Mouse (Mus musculus): ENCODE measurements around the gene Sidt2. TPM values are rescaled to one million over a fixed set of nuclear protein-coding genes. Genes with fewer than 3 reads are reported as not detected.

Gene Sidt2
- total RNA-seq (2021), result 10 to 100 TPM; 79.7 to 89.1 TPM

DNA sequence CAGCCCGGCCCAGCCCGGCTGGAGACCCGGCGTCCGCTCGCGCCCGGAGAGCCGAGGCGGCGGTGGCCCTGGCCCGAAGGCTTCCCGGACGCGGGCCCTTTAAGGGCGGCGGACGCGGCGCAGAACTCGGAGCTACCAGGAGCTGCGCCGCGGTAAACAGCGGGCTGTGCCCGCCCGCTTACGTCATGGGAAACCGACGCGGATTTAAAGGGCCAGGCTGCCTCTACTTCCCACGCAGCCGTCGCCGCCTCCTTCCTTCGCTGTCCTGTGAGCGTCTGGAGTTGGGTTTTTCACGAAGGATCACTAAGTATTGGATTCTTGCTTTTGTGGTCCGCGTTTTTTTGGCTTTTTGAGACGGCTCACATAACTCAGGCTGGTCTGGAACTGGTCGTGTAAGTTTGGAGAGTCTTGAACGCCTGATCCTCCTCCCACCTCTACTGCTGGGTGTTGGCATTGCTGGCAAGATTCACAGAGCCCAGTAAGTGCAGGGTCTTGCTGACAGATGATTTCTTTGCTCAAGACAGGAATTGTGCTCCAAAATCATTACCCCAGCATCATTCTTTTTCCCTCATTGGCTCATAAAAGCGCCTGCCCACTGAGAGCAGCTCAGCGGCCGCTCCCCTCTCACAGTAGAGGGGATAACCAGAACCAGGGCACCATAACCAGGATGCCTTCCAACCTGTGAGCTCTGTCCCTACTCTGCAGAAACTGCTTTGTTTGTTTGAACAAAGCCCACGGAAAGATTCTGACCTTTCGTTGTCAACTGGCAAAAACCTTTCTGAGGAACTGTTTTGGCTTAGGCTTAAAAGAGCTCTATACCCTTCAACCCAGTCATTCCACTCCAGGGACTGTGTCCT, at the start of gene Sidt2:
Gene Sidt2, minus strand, starts transcription at position 152 of the 857 bp plus-strand sequence.
- intact Hi-C loops (cut with DNase I), result loop anchor here (1.0 to 2.0 kb wide), 2 partner anchors 29 to 48 kb away; no protein-coding TSS in a partner anchor
- DNase-seq, result peak; percentile 90 to 92

DNA sequence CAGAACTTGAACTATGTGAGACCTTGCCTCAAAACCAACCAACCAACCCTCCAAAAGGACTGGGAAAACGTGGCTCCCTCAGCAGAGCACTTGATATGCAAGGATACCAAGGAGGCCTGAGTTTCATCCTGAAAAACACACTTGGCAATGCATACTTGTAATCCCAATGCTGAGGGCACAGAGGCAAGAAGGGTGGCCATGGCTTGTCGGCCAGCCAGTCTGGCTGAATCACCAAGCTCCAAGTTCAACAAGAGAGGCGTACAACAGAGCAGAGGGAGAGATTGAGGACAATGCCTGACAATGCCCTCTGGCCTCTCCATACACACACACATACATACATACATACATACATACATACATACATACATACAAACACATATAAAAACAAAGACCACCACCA, 49.5 kb upstream of the Sidt2 start:
- intact Hi-C loops (cut with DNase I), result loop anchor here (5.0 kb wide), 1 partner anchor 308 kb away; no protein-coding TSS in a partner anchor
- DNase-seq, result no peak

DNA sequence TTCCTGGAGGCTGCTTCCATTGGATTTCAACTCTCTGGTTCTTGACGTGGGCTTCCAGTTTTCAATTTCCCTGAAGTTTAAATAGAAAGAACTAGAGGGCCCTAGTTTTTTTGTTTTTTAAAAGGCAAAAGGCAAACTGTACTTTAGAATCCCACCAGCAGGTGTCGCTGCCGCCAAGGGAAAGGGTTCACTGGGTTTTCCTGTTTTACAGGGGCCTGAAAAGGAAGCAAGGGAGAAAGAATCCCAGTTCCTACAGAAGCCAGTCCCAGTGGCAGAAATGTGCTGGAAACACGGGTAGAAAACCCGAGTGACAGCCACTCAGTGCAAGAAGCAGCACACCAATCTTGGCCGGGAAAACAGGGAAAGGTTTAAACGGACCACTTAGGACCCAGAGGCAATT, 48.7 kb upstream of the Sidt2 start:
- peak; percentile 88 to 95 for DNase-seq
- intact Hi-C loops (cut with DNase I), result loop anchor here (1.0 to 5.0 kb wide), 3 partner anchors 188 to 309 kb away; no protein-coding TSS in a partner anchor

DNA sequence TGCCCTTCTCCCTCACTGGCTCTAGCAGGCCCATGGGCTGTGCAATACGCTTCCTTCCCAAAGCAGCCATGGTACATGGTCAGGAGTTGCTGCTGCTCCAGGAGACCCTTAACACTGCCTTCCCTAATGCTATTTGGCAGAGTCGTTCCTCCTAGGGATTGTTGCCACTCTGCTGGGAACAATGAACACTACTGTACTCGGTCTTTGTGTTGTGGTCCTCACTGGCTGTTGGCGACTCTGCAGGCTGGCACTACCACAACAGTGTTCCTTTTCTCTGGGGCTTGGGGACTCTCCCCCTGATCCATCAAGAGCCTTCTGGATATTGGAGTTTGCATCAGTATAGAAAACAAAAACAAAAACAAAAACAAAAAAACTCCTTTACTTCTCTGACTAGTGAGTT, 44.0 kb upstream of the Sidt2 start:
- no peak for DNase-seq
- intact Hi-C loops (cut with DNase I), result no loop called here

DNA sequence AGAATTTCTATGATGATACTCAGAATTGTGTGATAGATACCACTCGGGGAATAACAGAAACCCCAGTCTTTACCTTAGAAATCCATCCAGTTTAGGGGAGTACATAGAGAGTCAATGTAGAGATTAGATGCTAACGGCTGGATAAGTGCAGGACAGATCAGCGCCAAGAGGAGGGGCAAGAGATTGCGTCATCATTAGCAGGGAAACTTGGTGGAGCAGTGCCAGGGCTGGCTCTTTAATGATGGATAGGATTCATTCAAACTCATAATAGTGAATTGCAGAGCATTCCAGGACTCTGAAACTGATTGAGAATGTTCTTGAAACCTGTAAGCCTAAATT, 30.1 kb upstream of the Sidt2 start:
- intact Hi-C loops (cut with DNase I), result loop anchor here (2.0 kb wide), 1 partner anchor 30 kb away; the partner anchor contains the start of gene Sidt2
- DNase-seq, result peak; percentile 69 to 71

DNA sequence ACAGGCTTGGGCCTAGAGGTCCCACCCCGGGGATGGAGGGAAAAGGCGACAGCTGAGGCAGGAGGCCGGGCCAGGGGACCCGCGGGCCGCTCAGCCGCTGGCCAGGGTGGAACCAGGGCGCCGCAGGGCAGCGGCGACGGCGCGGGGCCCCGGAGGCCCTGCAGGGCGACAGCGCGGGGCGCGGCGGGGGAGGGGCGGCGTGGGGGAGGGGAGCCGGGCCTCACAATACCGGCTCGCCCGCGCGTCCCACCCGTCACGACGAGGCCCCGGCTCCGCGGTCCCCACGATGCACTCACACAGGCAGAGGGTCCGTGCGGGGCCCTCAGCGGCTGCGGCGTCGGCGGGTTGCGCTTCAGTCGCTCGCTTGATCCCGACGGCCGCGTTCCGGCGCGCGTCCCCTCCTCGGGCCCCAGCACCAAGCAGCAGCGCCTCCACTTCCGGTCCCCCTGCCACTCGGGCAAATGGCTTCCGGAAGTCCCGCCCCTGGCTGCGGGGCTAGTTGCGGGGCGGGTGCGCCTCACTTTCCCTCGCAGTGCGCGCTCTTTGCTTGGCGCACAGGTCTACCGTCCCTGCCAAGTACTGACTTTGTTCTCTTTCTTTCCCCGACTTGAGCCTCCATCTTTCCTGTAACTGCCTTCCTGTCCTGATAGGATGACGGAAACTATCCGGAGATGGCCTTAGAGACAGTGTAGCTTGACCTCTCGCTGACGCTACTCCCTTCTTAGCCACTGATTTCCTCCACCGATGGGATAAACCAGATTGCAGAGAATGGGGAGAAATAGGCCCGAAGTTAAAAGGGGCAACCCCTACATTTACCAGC, 29.6 kb upstream of the Sidt2 start:
- intact Hi-C loops (cut with DNase I), result loop anchor here (2.0 kb wide), 1 partner anchor 30 kb away; the partner anchor contains the start of gene Sidt2
- peak; percentile 92 to 93 for DNase-seq

DNA sequence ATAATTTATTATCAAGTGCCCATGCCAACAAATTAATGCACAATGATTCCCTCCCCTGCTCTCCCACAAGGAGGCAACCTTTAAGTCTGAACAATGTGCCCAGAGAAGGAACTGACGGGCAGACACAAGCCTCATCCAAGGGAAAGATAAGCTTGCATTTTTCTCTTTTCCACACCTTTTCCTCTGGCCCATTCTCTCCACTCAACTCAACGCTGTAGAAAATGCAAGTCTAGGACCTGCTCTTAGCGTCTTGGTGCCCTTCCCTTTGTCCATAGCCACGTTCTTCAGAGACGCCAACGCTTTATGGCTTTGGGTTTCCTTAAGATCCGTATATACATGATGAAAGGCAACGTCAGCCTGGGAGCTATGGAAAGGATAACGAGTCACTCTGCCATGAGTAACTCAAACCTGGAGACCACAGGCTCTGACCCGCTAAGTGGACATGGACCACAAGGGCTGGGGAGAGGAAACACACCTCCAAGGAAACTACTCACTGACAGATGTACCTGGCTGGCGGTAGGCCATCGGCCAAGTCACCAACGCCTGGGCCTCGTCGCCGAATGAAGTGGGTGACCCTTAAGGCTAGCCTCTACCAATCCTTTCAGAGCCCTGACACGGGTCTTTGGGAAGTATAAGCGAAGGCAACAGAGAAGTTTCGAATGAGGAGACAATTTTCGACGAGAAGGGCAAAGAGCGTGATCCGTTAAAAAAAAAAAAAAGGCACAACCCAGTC, 28.8 kb upstream of the Sidt2 start:
- peak in 1 of 2 experiments; percentile 18 for DNase-seq
- intact Hi-C loops (cut with DNase I), result loop anchor here (2.0 kb wide), 1 partner anchor 29 kb away; the partner anchor contains the start of gene Sidt2

DNA sequence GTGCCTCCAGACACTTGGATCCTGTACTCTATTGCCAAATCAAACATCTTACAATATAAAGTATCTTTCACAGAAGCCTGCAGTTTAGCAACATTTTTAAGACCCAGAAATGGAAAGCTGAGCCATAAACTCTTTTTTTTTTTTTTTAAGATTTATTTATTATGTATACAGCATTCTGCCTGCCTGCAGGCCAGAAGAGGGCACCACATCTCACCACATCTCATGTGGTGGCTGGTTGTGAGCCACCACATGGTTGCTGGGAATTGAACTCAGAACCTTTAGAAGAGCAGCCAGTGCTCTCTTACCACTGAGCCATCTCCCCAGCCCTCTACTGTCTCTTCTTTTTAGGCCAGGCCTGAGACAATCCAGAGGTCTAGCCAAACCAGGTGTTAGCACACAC, 26.3 kb upstream of the Sidt2 start:
- intact Hi-C loops (cut with DNase I), result no loop called here
- no peak for DNase-seq

DNA sequence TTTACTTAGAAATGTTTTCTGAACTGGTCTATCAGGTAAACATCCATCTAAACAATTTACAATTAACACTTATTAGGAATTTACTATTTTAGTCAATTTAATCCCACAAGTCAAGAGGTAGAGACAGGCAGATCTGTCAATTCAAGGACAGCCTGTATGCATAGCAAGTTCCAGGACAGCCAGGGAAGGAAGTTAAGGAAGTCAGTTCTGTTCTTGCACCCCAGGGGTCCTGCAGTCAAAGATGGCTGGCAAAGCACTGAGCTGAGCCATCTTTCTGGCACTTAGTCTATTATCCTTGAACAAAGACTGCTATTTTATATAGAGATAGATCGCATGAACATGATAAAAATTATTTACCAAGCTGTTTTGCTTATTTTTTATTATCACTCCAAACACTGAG, 25.6 kb upstream of the Sidt2 start:
- intact Hi-C loops (cut with DNase I), result no loop called here

DNA sequence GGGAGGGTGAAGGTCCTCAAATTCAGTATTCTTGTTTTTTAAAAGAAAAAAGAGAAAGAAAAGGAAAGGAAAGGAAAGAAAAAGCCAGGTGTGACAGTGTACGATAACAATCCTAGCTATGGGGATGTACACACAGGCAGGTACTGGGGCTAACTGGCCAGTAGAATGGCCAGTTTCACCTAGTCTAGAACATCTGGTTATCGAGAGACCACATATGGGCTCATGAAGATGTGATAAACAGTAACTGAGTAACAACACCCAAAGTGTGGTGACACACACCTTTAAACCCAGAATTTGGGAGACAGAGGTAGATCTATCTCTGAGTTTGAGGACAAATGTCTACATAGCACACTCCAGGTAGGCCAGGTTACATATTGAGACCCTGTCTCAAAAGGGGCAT, 24.7 kb upstream of the Sidt2 start:
- no peak for DNase-seq
- intact Hi-C loops (cut with DNase I), result no loop called here

More for the DNA sequence above, 25.6 kb upstream of the Sidt2 start:
- no peak for DNase-seq

DNA sequence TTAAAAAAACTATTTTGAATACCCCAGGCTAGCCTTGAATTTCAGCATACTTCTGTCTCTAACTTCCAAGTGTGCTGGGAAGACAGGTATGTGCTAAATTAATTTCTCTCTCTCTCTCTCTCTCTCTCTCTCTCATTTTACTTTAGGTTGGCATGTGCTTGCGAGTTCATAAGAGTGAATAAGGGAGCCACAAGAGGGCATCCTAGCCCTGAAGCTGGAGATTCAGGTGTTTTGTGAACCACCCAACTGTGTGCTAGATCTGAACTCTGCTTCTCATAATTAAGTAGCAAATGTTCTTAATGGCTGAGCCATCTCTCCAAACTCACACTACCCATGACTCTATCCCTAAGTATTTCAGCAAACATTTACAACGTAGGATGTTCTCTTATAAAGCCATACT, 21.8 kb upstream of the Sidt2 start:
- intact Hi-C loops (cut with DNase I), result no loop called here

DNA sequence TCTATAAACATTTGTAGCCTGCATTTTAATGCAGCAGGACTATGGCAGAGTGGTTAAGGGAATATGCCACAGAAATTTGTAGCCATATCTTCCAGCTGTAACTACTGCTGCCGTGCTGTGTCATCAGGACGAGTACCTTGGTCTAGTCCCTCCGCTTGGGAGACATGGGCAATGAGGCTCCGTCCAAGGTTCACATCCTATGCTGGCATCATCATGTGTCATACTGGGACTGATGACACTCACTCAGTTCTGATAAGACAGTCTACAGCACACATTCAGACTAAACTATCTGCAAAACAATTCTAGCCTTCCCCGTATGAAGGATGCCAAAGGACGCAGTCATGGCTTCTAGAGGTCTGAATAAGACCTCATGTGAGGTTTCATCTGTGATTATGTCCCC, 8.5 kb upstream of the Sidt2 start:
- DNase-seq, result no peak
- intact Hi-C loops (cut with DNase I), result no loop called here

More for the DNA sequence above, 21.8 kb upstream of the Sidt2 start:
- DNase-seq, result no peak

DNA sequence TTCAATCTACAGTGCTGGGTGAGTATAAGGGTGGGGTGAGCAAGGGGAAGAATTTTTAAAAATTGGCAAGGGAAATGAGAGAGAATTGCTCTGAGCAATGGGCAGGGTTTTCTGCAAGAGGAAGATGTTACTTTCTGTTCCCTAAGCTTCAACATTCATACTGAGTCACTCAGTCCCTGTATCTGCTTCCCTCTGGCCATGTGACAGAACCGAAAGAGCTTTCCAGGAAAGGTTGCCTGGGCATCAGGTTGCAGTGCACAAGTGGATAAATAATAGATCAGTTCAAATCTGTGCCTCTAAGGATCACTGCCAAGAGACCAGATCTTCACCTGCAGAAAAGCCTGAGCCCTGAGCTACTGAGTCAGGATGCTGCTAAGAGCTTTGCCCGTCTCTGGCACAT, 6.8 kb upstream of the Sidt2 start:
- intact Hi-C loops (cut with DNase I), result no loop called here
- no peak for DNase-seq

DNA sequence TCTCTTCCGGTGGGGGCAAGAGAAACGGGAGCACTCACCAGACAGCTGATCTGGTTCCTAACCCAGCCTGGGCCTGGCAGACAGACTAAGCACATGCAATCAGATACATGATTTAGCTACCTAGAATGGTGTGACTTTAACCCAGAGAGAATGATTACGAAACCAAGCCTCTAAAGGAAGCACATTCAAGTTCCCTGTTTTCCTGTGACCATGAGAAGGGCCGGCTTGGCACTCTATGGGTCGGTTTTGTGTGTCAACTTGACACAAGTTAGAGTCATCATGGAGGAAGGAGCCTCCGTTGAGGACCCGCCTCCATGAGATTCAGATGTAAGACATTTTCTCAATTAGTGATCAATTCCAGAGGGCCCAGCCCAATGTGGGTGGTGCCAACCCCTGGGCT, 4.6 kb upstream of the Sidt2 start:
- intact Hi-C loops (cut with DNase I), result no loop called here
- no peak for DNase-seq

DNA sequence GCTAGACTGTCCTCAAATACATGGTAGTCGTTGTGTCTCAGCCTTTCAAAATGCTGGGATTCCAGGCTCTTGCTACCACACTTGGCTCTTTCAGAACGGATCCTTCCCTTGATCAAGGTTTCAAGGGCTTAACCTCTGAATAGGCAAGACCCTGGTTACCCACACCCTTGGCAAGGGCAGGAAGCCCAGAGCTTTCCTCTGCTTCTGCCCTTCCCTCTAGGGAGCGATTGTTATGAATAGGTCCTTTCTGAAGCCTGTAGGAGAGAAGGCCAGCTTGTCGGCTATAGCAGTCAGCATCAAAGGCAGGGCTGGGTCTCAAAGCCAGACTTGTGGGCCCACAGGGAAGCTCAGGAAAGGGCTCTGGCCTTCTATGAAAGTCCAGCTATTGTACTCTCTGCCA, 3.8 kb upstream of the Sidt2 start:
- intact Hi-C loops (cut with DNase I), result no loop called here
- no peak for DNase-seq

DNA sequence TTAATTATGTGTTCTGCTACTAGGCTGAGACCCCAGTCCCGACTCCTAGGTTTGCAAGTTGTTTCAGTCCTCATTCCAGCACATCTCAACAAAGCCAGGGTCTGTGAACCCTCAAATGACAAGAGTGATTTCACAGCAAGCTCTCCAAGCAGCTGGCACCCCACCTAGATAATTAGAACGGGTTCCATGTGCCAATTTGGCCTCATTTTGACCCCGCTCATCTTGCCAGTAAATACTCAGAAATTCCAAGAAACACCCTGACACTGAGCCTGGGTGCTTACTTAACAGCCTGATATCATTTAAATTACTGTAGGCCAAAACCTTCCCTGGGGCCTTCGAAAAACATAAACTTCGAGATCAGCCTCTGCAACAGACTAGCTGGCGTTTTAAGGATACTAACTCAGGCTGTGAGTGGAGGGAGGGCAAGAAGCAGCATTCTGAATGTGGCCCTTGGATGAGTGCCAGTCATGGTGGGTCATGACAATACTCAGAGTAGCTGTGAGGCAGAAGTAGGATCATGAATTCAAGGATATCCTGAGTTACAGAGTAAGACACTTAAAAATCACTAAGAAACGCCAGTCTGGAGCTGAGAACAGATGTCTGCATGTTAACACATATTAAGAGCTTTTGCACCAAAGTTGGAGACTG, 3.1 kb upstream of the Sidt2 start:
- intact Hi-C loops (cut with DNase I), result no loop called here
- no peak for DNase-seq

DNA sequence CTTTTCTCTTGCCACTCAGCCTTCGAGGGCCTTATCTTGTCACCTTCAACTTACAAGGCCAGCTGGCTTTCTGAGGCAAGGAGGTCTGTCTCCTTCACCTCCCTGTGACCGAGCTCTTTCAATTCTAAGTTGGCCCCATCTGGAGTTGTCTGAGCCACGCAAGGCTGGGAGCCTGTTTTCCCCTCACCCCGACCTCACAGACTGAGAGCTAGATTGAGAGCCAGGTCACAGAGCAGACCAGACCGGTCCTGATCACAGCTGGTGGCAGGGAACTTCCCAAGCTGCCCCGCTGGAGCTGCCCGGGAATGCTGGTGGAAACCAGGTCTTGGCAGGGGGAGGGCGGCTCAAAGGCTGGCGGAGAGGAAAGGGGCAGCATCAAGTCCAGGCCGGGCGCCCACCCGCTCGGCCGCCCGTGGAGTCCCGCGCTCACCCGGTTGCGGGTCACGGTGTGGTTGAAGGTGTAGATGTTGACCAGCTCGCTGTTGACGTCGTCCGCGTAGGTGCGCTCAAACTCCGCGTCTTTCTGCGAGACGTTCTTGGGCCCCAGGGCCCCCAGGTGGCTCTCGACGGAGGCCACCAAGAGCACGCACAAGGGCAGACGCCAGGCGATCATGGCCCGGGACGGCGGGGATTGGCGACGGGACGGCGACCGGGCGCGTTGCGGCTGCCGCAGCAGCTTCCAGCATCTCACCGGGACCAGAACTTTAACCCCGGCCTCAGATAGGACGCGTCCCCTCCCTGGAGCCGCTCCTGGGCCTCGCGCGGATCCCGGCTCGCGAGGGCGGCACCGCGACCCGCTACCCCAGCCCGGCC, 558 bp downstream of the Sidt2 start:
- intact Hi-C loops (cut with DNase I), result loop anchor here (1.0 to 2.0 kb wide), 2 partner anchors 30 to 47 kb away; no protein-coding TSS in a partner anchor
- peak in 1 of 2 experiments; percentile 56 for DNase-seq

DNA sequence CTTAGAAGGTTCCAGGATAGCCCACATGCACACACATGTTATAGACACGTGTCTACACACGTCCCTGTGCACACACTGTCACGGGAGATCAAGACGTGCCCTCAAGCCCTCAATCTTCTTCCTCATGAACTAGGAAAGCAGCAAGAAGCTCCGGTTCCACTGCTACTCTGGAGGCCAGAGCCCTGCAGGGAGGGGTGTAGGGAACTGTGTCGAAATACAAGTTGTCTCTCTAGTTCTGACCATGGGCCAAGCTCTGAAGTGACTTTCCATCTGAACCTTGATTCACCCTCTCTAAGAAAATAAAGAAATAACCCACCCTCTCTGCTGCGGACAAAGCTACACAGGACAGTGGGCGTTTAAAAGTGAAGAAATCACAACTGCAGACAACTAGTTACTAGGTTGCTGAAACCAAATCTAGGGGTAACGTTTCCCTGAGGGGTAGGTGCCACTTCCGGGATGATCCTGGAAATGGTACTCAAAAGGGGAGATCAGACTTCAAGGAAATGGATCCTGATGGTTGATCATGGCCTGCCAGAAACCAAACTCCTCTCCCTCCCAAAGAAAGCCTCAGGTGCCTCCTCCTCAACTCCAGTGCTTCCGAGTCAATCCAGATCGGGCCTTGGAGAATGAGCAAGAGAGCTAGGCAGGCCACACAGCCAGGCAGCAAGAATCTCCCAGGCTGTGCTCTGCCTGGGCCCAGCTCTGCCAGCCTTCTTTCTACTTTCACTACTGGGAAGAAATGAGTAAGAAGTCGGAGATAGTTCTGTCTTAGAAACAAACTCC, 1.4 kb downstream of the Sidt2 start:
- intact Hi-C loops (cut with DNase I), result loop anchor here (2.0 kb wide), 1 partner anchor 31 kb away; no protein-coding TSS in a partner anchor
- DNase-seq, result no peak
